Mouse (Mus musculus): ENCODE measurements at regions not wholly inside any gene's neighbourhood (a gene's known extent, or its start where the extent isn't known, plus 50 kb on each side); places are given as distances from the start of the nearest gene placed in this dataset.

DNA sequence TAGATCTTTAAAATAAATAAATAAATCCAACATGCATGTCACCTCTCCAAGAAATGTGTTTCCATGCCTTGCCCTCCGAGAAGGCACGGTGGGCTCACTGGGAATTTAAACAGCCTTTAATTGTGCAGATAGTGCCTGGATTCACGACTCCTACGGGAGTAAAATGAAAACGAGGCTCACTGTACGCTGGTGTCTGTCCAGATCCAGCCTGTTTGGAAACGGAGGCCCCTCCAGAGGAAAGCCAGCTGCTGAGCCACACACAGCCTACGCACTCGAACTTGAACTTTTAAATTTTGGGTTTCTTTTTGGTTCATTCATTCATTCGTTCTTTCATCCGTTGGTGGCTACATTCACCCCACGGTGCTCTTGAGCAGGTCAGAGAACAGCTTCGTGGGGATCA, 175.1 kb upstream of the Dyrk2 start:
- no peak for TF ChIP-seq EP300 (IDR thresholded peaks at IDR 0.05; ENCODE audit: insufficient read depth, low read depth, low read length)
- TF ChIP-seq CTCF (IDR thresholded peaks at IDR 0.05): no peak

Measured in heart, adult 2 months (tissue).